Mouse (Mus musculus): ENCODE measurements around the gene Btn2a2.

The Btn2a2 gene

GRCm38 (mm10) chr13:23497656-23498321, 9.1 kb upstream of the Btn2a2 start:
- peak; percentile 40 for DNase-seq (ENCODE audit: low spot score)

GRCm38 (mm10) chr13:23495526-23495925, 6.9 kb upstream of the Btn2a2 start:
- DNase-seq (ENCODE audit: low spot score) = no peak

- no peak for DNase-seq (ENCODE audit: low spot score)
Observed at GRCm38 (mm10) chr13:23491990-23492389, 3.3 kb upstream of the Btn2a2 start.

GRCm38 (mm10) chr13:23491263-23491662, 2.6 kb upstream of the Btn2a2 start:
- no peak for DNase-seq (ENCODE audit: low spot score)

GRCm38 (mm10) chr13:23490863-23491262, 2.2 kb upstream of the Btn2a2 start:
- no peak for DNase-seq (ENCODE audit: low spot score)

GRCm38 (mm10) chr13:23485271-23485670, 3.4 kb downstream of the Btn2a2 start:
- no peak for DNase-seq (ENCODE audit: low spot score)

- DNase-seq (ENCODE audit: low spot score) = no peak
Observed at GRCm38 (mm10) chr13:23483153-23483552, 5.5 kb downstream of the Btn2a2 start.

- DNase-seq (ENCODE audit: low spot score) = no peak
Observed at GRCm38 (mm10) chr13:23475658-23476057, 13.0 kb downstream of the Btn2a2 start.

- DNase-seq (ENCODE audit: low spot score) = peak; percentile 64
Observed at GRCm38 (mm10) chr13:23466911-23467310, 21.7 kb downstream of the Btn2a2 start.

- DNase-seq (ENCODE audit: low spot score) = no peak
Observed at GRCm38 (mm10) chr13:23466306-23466705, 22.4 kb downstream of the Btn2a2 start.

GRCm38 (mm10) chr13:23465600-23466109, 23.0 kb downstream of the Btn2a2 start, which contains the start of gene Btn1a1:
TSS of gene Btn1a1 (minus strand) at chr13:23465901.
- DNase-seq (ENCODE audit: low spot score) = no peak

GRCm38 (mm10) chr13:23464841-23465366, 23.8 kb downstream of the Btn2a2 start:
- no peak for DNase-seq (ENCODE audit: low spot score)

GRCm38 (mm10) chr13:23464224-23464637, 24.4 kb downstream of the Btn2a2 start:
- no peak for DNase-seq (ENCODE audit: low spot score)

- DNase-seq (ENCODE audit: low spot score) = peak; percentile 71
Observed at GRCm38 (mm10) chr13:23463381-23464223, 25.1 kb downstream of the Btn2a2 start.

- no peak for DNase-seq (ENCODE audit: low spot score)
Observed at GRCm38 (mm10) chr13:23462669-23463068, 26.0 kb downstream of the Btn2a2 start.

GRCm38 (mm10) chr13:23462063-23462462, 26.6 kb downstream of the Btn2a2 start:
- no peak for DNase-seq (ENCODE audit: low spot score)

GRCm38 (mm10) chr13:23459264-23459846, 29.3 kb downstream of the Btn2a2 start:
- DNase-seq (ENCODE audit: low spot score) = no peak

- no peak for DNase-seq (ENCODE audit: low spot score)
Observed at GRCm38 (mm10) chr13:23453926-23454325, 34.7 kb downstream of the Btn2a2 start.

- no peak for DNase-seq (ENCODE audit: low spot score)
Observed at GRCm38 (mm10) chr13:23453362-23453862, 35.2 kb downstream of the Btn2a2 start.

- DNase-seq (ENCODE audit: low spot score) = peak; percentile 89
Observed at GRCm38 (mm10) chr13:23450398-23450797, 38.3 kb downstream of the Btn2a2 start.

- DNase-seq (ENCODE audit: low spot score) = no peak
Observed at GRCm38 (mm10) chr13:23449235-23450095, 39.2 kb downstream of the Btn2a2 start.

All from layer of hippocampus, adult 9-10 months (tissue).